Mouse (Mus musculus): ENCODE data around the gene Gm20547. TPM values are rescaled to one million over a fixed set of nuclear protein-coding genes. Genes with fewer than 3 reads are reported as not detected.
"Not testable (repeated sequence)": the region's sequence is repeated elsewhere in the genome, so short reads cannot be mapped to it uniquely, and the experiment has no call there.

Gene Gm20547
- polyA plus RNA-seq, 1 experiment from 2014 or later, result not detected

GRCm38 (mm10) chr17:34840736-34841307, 41.0 kb downstream of the Gm20547 start:
- Histone ChIP-seq H3K4me1 (replicated peaks; ENCODE audit: control insufficient read depth, insufficient read depth, low read length) (peaks cover 12% of the 10 kb centered on the region), H3K4me3 (ENCODE audit: low read depth, low read length) (no peak overlapping the region), H3K9me3 (ENCODE audit: control insufficient read depth, low read length) (no peaks in the 10 kb centered on the region), H3K36me3 (ENCODE audit: control insufficient read depth, insufficient read depth, low read length) (peaks cover 70% of the 10 kb centered on the region), H3K9ac (ENCODE audit: low read length) (no peak overlapping the region), H3K4me2 (ENCODE audit: low read length) (no peak overlapping the region), H3K27me3 (replicated peaks; ENCODE audit: control insufficient read depth, insufficient read depth, low read length) (no peaks in the 10 kb centered on the region), H3K27ac (ENCODE audit: low read depth) (no peak overlapping the region)
- no peak for ATAC-seq (replicated peaks; ENCODE audit: low FRiP score, low TSS enrichment, low read depth)
- DNase-seq (ENCODE audit: low spot score), result no peak
- WGBS, result 83% methylated on average over 6 of the region's 6 CpGs

GRCm38 (mm10) chr17:34838785-34839184, 43.1 kb downstream of the Gm20547 start:
- DNase-seq (ENCODE audit: low spot score) (no peak), ATAC-seq (replicated peaks; ENCODE audit: low FRiP score, low TSS enrichment, low read depth) (no peak)
- Histone ChIP-seq H3K4me1 (replicated peaks; ENCODE audit: control insufficient read depth, insufficient read depth, low read length) (peaks cover 17% of the 10 kb centered on the region), H3K27me3 (replicated peaks; ENCODE audit: control insufficient read depth, insufficient read depth, low read length) (no peaks in the 10 kb centered on the region), H3K4me2 (ENCODE audit: low read length) (no peak overlapping the region), H3K36me3 (ENCODE audit: control insufficient read depth, insufficient read depth, low read length) (peaks cover 60% of the 10 kb centered on the region), H3K4me3 (ENCODE audit: low read depth, low read length) (no peak overlapping the region), H3K9ac (ENCODE audit: low read length) (no peak overlapping the region), H3K27ac (ENCODE audit: low read depth) (no peak overlapping the region), H3K9me3 (ENCODE audit: control insufficient read depth, low read length) (no peaks in the 10 kb centered on the region)
- 90% methylated on average over 7 of the region's 7 CpGs for WGBS

- Histone ChIP-seq H3K4me3 (ENCODE audit: low read depth, low read length) (peak overlapping the region; percentile 84), H3K27ac (ENCODE audit: low read depth) (peak overlapping the region; percentile 73), H3K4me2 (ENCODE audit: low read length) (peak overlapping the region; percentile 94), H3K4me1 (replicated peaks; ENCODE audit: control insufficient read depth, insufficient read depth, low read length) (peaks cover 17% of the 10 kb centered on the region), H3K36me3 (ENCODE audit: control insufficient read depth, insufficient read depth, low read length) (peaks cover 53% of the 10 kb centered on the region), H3K9me3 (ENCODE audit: control insufficient read depth, low read length) (no peaks in the 10 kb centered on the region), H3K9ac (ENCODE audit: low read length) (peak overlapping the region; percentile 78), H3K27me3 (replicated peaks; ENCODE audit: control insufficient read depth, insufficient read depth, low read length) (no peaks in the 10 kb centered on the region)
- 35% methylated on average over 43 of the region's 43 CpGs for WGBS
- no peak for DNase-seq (ENCODE audit: low spot score)
- peak; percentile 4; the same call in 1 of the 2 replicates for ATAC-seq (replicated peaks; ENCODE audit: low FRiP score, low TSS enrichment, low read depth)
Measured at GRCm38 (mm10) chr17:34837464-34838324, 44.1 kb downstream of the Gm20547 start.

GRCm38 (mm10) chr17:34836856-34837221, 45.0 kb downstream of the Gm20547 start, which contains the start of the genes Stk19 and Dxo:
Gene Stk19, minus strand, starts transcription at chr17:34836945.
Gene Dxo, plus strand, starts transcription at chr17:34837019.
- Histone ChIP-seq H3K4me1 (replicated peaks; ENCODE audit: control insufficient read depth, insufficient read depth, low read length) (peaks cover 17% of the 10 kb centered on the region), H3K4me2 (ENCODE audit: low read length) (peak within 1 kb of the TSS; percentile 94), H3K27me3 (replicated peaks; ENCODE audit: control insufficient read depth, insufficient read depth, low read length) (no peaks in the 10 kb centered on the region), H3K27ac (ENCODE audit: low read depth) (peak within 1 kb of the TSS; percentile 73), H3K9me3 (ENCODE audit: control insufficient read depth, low read length) (no peaks in the 10 kb centered on the region), H3K4me3 (ENCODE audit: low read depth, low read length) (peak within 1 kb of the TSS; percentile 84), H3K36me3 (ENCODE audit: control insufficient read depth, insufficient read depth, low read length) (peaks cover 52% of the 10 kb centered on the region), H3K9ac (ENCODE audit: low read length) (peak within 1 kb of the TSS; percentile 78)
- peak; percentile 98 for DNase-seq (ENCODE audit: low spot score)
- ATAC-seq (replicated peaks; ENCODE audit: low FRiP score, low TSS enrichment, low read depth), result peak; percentile 91
- WGBS, result under 1% methylated on average over 40 of the region's 40 CpGs

- H3K4me1 ChIP-seq (replicated peaks; ENCODE audit: control insufficient read depth, insufficient read depth, low read length), result peaks cover 17% of the 10 kb centered on the region
- peak overlapping the region; percentile 94 for H3K4me2 ChIP-seq (ENCODE audit: low read length)
- H3K9me3 ChIP-seq (ENCODE audit: control insufficient read depth, low read length), result no peaks in the 10 kb centered on the region
- H3K4me3 ChIP-seq (ENCODE audit: low read depth, low read length), result peak overlapping the region; percentile 84
- peaks cover 49% of the 10 kb centered on the region for H3K36me3 ChIP-seq (ENCODE audit: control insufficient read depth, insufficient read depth, low read length)
- H3K27ac ChIP-seq (ENCODE audit: low read depth), result peak overlapping the region; percentile 73
- WGBS, result 4% methylated on average over 48 of the region's 48 CpGs
- no peaks in the 10 kb centered on the region for H3K27me3 ChIP-seq (replicated peaks; ENCODE audit: control insufficient read depth, insufficient read depth, low read length)
- peak overlapping the region; percentile 78 for H3K9ac ChIP-seq (ENCODE audit: low read length)
- ATAC-seq (replicated peaks; ENCODE audit: low FRiP score, low TSS enrichment, low read depth) (peak; percentile 80), DNase-seq (ENCODE audit: low spot score) (no peak)
Measured at GRCm38 (mm10) chr17:34836155-34836855, 45.5 kb downstream of the Gm20547 start.

GRCm38 (mm10) chr17:34830776-34831175, 51.1 kb downstream of the Gm20547 start:
- H3K4me2 ChIP-seq (ENCODE audit: low read length); H3K4me1 ChIP-seq (replicated peaks; ENCODE audit: control insufficient read depth, insufficient read depth, low read length); ATAC-seq (replicated peaks; ENCODE audit: low FRiP score, low TSS enrichment, low read depth); DNase-seq (ENCODE audit: low spot score); H3K27ac ChIP-seq (ENCODE audit: low read depth); H3K9me3 ChIP-seq (ENCODE audit: control insufficient read depth, low read length); H3K4me3 ChIP-seq (ENCODE audit: low read depth, low read length); H3K9ac ChIP-seq (ENCODE audit: low read length); H3K27me3 ChIP-seq (replicated peaks; ENCODE audit: control insufficient read depth, insufficient read depth, low read length): not testable (repeated sequence)
- WGBS, result 96% methylated on average over 1 of the region's 1 CpGs
- peaks cover 55% of the 10 kb centered on the region for H3K36me3 ChIP-seq (ENCODE audit: control insufficient read depth, insufficient read depth, low read length)

- Histone ChIP-seq H3K4me3 (ENCODE audit: low read depth, low read length) (no peak overlapping the region), H3K4me2 (ENCODE audit: low read length) (no peak overlapping the region), H3K9ac (ENCODE audit: low read length) (no peak overlapping the region), H3K36me3 (ENCODE audit: control insufficient read depth, insufficient read depth, low read length) (no peaks in the 10 kb centered on the region), H3K9me3 (ENCODE audit: control insufficient read depth, low read length) (no peaks in the 10 kb centered on the region), H3K27me3 (replicated peaks; ENCODE audit: control insufficient read depth, insufficient read depth, low read length) (no peaks in the 10 kb centered on the region), H3K4me1 (replicated peaks; ENCODE audit: control insufficient read depth, insufficient read depth, low read length) (no peaks in the 10 kb centered on the region), H3K27ac (ENCODE audit: low read depth) (no peak overlapping the region)
- ATAC-seq (replicated peaks; ENCODE audit: low FRiP score, low TSS enrichment, low read depth), result no peak
- 75% methylated on average over 7 of the region's 7 CpGs for WGBS
- DNase-seq (ENCODE audit: low spot score), result no peak
Measured at GRCm38 (mm10) chr17:34814818-34815370, 66.9 kb downstream of the Gm20547 start.

- not testable (repeated sequence) for H3K27ac ChIP-seq (ENCODE audit: low read depth); ATAC-seq (replicated peaks; ENCODE audit: low FRiP score, low TSS enrichment, low read depth); H3K4me3 ChIP-seq (ENCODE audit: low read depth, low read length); H3K4me2 ChIP-seq (ENCODE audit: low read length); H3K4me1 ChIP-seq (replicated peaks; ENCODE audit: control insufficient read depth, insufficient read depth, low read length); H3K9me3 ChIP-seq (ENCODE audit: control insufficient read depth, low read length); H3K27me3 ChIP-seq (replicated peaks; ENCODE audit: control insufficient read depth, insufficient read depth, low read length); H3K36me3 ChIP-seq (ENCODE audit: control insufficient read depth, insufficient read depth, low read length); H3K9ac ChIP-seq (ENCODE audit: low read length)
- 63% methylated on average over 12 of the region's 12 CpGs for WGBS
- peak; percentile 70 for DNase-seq (ENCODE audit: low spot score)
Measured at GRCm38 (mm10) chr17:34813747-34814146, 68.1 kb downstream of the Gm20547 start.

Measured in intestine, embryonic 14.5 days (tissue).